Mouse (Mus musculus) embryonic facial prominence, embryonic 12.5 days (tissue): ENCODE data around the gene Ankzf1. TPM values are rescaled to one million over a fixed set of nuclear protein-coding genes. Genes with fewer than 3 reads are reported as not detected.

ENCODE experiments used
- ATAC-seq: fragments of 200-750 bp; cut with Nextera tagmentation; 2 replicates; pipeline ENCODE4 v1.8.0; 2017; ENCODE audit not compliant: insufficient number of reproducible peaks, insufficient read depth, low FRiP score, low TSS enrichment
- H3K27ac ChIP-seq: fragments of 300-500 bp; sonication (generic); 2 replicates; pipeline ENCODE4 v1.5.1; 2016; ENCODE audit warnings: mild to moderate bottlenecking
- H3K27me3 ChIP-seq: fragments of 300-500 bp; sonication (generic); 2 replicates; pipeline ENCODE4 v1.6.1; 2016; ENCODE audit warnings: mild to moderate bottlenecking, moderate library complexity
- H3K36me3 ChIP-seq: fragments of 300-500 bp; sonication (generic); 2 replicates; pipeline ENCODE4 v1.6.1; 2016; ENCODE audit warnings: mild to moderate bottlenecking
- H3K4me1 ChIP-seq: fragments of 300-500 bp; sonication (generic); 2 replicates; pipeline ENCODE4 v1.6.1; 2016
- H3K4me2 ChIP-seq: fragments of 300-500 bp; sonication (generic); replicated peaks from 2 replicates; pipeline ENCODE4 v1.6.1; 2016; ENCODE audit warnings: mild to moderate bottlenecking, moderate library complexity
- H3K4me3 ChIP-seq: fragments of 300-500 bp; sonication (generic); 2 replicates; pipeline ENCODE4 v1.5.1; 2016; ENCODE audit warnings: mild to moderate bottlenecking
- H3K9ac ChIP-seq: fragments of 300-500 bp; sonication (generic); 2 replicates; pipeline ENCODE4 v1.6.1; 2016; ENCODE audit warnings: mild to moderate bottlenecking, moderate library complexity
- H3K9me3 ChIP-seq: fragments of 300-500 bp; sonication (generic); 2 replicates; pipeline ENCODE4 v1.6.1; 2016; ENCODE audit warnings: mild to moderate bottlenecking, moderate library complexity
- WGBS: fragments of 180-500 bp; shearing (Covaris S2); methylation state at CpG from one replicate; pipeline ENCODE4 v1.1.7; 2016; 5-methylcytosine and 5-hydroxymethylcytosine counted together
- polyA plus RNA-seq: library from polyadenylated mRNA; unstranded; fragments of >200 nt; fragmentation: Nextera tagmentation; extraction: Ambion mirVana; gene quantifications from 2 replicates; pipeline ENCODE4 v1.2.1, GENCODE M21; 2016

Gene Ankzf1
- polyA plus RNA-seq, 1 experiment from 2014 or later = 31.5 TPM

DNA sequence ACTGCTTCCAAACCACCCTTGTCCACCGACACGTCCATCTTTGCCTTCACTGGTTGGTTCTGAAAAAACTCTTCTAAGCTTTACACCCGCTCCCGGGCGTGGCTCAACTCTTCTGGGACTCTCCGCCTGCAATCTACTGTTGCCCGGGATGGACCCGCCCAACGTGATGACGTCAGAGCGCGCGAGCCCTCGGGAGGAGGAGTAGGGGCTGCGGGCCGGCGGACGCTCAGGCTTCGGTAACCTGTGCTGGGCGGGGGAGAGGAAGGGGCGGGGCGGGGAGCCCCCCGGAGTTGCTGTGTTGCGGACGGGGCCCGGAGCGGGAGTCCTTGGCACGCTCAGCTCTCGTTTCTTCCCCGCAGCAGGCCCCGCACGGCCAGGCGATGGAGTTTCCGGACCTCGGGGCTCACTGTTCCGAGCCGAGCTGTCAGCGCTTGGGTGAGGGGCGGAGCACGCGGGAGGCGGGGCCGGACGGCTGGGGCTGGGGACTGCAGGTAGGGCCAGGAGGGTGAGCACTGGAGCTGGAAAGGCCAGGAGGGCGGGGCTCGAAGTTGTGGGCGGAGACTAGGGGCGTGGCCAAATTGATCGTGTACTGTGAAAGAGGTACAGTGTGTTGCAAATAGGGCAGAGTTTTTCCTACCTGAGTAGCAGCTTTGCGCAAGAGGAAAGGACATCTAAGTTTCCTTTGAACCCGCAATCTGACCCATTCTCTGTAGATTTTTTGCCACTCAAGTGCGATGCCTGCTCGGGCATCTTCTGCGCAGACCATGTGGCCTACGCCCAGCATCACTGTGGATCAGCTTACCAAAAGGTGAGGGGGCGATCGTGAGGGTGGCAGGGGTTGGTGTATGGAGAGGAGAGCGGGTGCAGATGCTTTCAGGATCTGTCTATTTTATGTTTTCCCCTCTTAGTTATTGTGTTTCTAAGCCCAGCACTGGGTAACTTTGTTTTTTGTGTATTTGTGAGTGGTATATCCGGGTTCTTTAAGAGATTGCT, 23.2 kb upstream of the Ankzf1 start, which contains the start of gene Zfand2b:
Gene Zfand2b, plus strand, starts transcription at position 175 of the 993 bp plus-strand sequence.
- Histone ChIP-seq H3K36me3 (peaks cover 37% of the 10 kb centered on the region), H3K4me1 (peaks cover 13% of the 10 kb centered on the region), H3K9ac (peak within 1 kb of the TSS; percentile 58), H3K4me2 (peak within 1 kb of the TSS; percentile 65), H3K27ac (peak within 1 kb of the TSS; percentile 93), H3K27me3 (no peaks in the 10 kb centered on the region), H3K9me3 (no peaks in the 10 kb centered on the region), H3K4me3 (peak within 1 kb of the TSS; percentile 75)
- 2% methylated on average over 57 of the region's 59 CpGs for WGBS
- ATAC-seq = peak; percentile 98

DNA sequence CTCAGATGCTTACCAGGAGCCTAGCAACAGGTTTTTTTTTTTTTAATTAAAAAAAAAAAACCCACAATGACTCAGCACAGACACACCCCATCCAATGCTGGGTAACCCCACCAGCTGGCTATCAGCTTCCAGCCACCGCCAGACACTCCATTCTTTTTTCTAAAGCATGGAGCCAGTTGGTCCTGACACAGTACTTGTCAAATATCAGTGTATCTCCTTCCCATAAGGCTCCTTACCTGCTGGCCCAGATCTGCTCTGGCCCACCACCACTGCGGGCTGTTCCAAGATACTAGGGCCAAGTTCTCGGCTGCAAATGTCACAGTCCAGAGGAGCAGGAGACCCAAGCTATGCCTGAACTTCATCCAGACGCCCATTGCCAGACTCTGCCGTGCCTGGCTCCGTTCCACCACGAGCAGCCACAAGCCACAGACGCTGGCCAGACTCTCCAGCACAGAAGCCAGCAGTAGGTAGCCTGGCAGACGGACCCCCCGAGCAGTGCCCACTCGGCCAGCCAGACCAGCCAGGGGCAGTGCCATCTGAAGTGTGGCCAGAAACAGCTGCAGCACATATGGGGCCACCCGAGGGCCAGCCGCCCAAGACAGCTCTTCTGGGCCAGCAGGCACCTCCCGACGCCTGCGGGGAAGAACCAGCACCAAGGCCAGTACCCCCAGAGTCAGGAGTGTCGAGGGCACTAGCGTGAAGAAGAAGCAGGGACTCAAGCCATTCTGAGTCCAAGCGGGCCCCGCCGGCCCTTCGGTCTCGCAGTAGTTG, 12.4 kb upstream of the Ankzf1 start:
- H3K4me1 ChIP-seq = peaks cover 16% of the 10 kb centered on the region
- H3K27me3 ChIP-seq = no peaks in the 10 kb centered on the region
- H3K9ac ChIP-seq = peak overlapping the region; percentile 58
- peak overlapping the region; percentile 57 for H3K4me3 ChIP-seq
- WGBS = 11% methylated on average over 23 of the region's 23 CpGs
- peak; percentile 11; the same call in 1 of the 2 replicates for ATAC-seq
- no peak overlapping the region for H3K27ac ChIP-seq
- H3K9me3 ChIP-seq = no peaks in the 10 kb centered on the region
- peak overlapping the region; percentile 89 for H3K4me2 ChIP-seq
- H3K36me3 ChIP-seq = peaks cover 58% of the 10 kb centered on the region

DNA sequence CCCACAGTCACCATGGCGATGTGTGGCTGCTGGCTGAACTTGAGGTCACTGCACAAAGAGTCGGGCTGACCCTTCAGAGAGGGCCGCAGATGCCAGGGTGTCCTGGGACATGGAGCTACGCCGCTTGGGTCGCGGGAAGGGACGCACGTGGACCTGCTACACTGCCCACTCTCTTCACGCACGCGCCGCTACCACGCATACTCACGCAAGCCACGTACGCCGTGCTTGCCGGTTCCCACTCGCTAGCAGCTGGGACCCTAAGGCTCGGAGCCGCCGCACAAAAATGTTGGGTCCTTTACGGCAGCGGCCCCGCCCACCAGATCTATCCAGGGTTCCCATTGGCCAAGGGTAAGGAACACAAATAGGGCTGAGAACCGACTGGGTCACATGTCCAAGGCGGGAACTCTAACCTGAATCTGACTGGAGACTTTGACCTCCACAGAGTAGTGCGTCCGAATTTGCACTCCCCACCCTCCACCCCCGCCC, 11.8 kb upstream of the Ankzf1 start, which contains the start of gene Abcb6:
Gene Abcb6, minus strand, starts transcription at position 288 of the 486 bp plus-strand sequence.
- Histone ChIP-seq H3K4me2 (peak within 1 kb of the TSS; percentile 89), H3K36me3 (peaks cover 61% of the 10 kb centered on the region), H3K4me3 (peak within 1 kb of the TSS; percentile 57), H3K9ac (peak within 1 kb of the TSS; percentile 58), H3K27ac (no peak within 1 kb of the TSS), H3K4me1 (peaks cover 16% of the 10 kb centered on the region), H3K27me3 (no peaks in the 10 kb centered on the region), H3K9me3 (no peaks in the 10 kb centered on the region)
- peak; percentile 88 for ATAC-seq
- WGBS = under 1% methylated on average over 31 of the region's 31 CpGs

DNA sequence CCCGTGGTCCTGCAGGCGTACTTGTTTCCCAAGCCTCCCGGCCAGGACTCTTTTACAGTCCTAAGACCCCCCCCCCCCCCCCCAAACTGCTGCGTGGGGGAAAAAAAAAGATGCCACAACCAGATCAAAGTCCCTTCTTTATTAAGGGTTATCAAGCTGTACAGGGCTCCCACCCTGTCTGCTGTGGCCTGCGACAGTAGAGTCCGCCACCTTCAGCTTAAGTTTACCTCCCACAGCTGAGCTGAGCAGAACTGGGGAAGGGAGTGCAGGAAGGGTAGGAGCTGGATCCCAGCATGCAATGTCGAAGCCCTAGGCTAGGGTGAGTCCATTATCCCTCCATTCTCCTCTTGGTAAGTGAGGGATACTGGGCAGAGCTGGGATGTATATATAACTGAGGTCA, 11.2 kb upstream of the Ankzf1 start:
- ATAC-seq = no peak
- H3K27me3 ChIP-seq = no peaks in the 10 kb centered on the region
- H3K36me3 ChIP-seq = peaks cover 61% of the 10 kb centered on the region
- peak overlapping the region; percentile 89 for H3K4me2 ChIP-seq
- 48% methylated on average over 7 of the region's 7 CpGs for WGBS
- H3K9ac ChIP-seq = no peak overlapping the region
- no peak overlapping the region for H3K27ac ChIP-seq
- H3K9me3 ChIP-seq = no peaks in the 10 kb centered on the region
- H3K4me1 ChIP-seq = peaks cover 16% of the 10 kb centered on the region
- peak overlapping the region; percentile 57 for H3K4me3 ChIP-seq

DNA sequence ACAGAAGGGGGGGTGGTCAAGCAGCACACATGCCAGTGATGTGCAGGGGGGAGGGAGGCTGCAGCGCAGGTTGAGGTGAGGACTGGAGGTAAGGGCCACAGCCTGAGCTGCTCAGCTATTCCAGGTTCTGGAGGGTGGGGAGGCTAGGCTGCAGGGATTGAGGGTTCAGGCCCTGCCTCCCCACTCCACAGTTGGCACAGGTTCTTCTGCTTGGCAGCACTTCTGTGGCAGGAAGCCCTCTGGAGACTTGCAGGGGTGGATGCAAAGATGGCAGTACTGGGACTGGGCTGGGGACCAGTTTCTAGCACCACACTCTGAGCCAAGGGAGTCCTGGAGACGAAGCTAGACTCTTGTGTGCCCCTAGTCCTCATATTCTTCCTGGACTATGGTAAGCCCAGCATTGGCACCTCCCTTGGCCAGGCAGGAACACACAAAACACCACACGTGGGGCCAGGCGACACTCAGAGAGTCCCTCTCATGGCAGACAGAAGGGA, 10.5 kb upstream of the Ankzf1 start:
- WGBS = 82% methylated on average over 4 of the region's 4 CpGs
- Histone ChIP-seq H3K36me3 (peaks cover 63% of the 10 kb centered on the region), H3K27ac (no peak overlapping the region), H3K9ac (no peak overlapping the region), H3K4me3 (no peak overlapping the region), H3K4me1 (peaks cover 16% of the 10 kb centered on the region), H3K4me2 (no peak overlapping the region), H3K9me3 (no peaks in the 10 kb centered on the region; the same call in 1 of the 2 replicates), H3K27me3 (no peaks in the 10 kb centered on the region)
- no peak for ATAC-seq

DNA sequence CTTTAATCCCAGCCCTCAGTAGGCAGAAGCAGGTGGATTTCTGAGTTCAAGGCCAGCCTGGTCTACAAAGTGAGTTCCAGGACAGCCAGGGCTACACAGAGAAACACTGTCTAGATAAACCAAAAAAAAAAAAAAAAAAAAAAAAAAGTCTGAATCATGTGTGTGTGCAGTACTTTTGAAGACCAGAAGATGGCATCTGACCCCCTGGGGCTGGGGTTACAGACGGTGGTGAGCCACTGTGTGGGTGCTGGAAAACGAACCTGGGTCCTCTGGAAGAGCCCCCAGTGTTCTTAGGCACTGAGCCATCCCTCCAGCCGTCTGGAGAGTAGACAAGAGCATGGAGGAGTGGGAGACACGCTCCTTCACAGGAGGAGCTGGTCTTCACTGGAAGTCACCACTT, 9.8 kb upstream of the Ankzf1 start:
- WGBS = 71% methylated on average over 4 of the region's 4 CpGs
- H3K27ac ChIP-seq = no peak overlapping the region

DNA sequence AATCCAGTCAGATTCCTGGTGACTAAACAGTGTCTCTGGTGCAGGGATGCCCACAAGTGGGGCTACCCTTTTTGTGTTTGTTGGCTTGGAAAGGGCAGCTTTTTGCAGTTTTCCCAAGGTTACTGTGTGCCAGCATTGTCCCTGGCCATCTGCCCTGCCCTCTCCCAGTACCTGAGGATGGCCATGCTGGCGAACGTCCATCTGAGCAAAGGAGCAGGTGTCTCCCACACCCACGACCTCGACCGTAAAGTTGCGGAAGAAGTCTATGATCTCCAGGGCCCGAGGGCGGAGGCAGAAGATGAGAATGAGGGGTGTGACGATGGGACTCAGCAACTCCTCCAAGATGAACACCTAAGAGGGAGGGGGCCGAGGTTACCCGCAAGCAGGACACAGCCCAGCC, 6.5 kb upstream of the Ankzf1 start:
- Histone ChIP-seq H3K4me3 (no peak overlapping the region), H3K36me3 (peaks cover 68% of the 10 kb centered on the region), H3K4me2 (no peak overlapping the region), H3K4me1 (peaks cover 4% of the 10 kb centered on the region; the same call in 1 of the 2 replicates), H3K9me3 (no peaks in the 10 kb centered on the region; the same call in 1 of the 2 replicates), H3K27ac (no peak overlapping the region), H3K27me3 (no peaks in the 10 kb centered on the region), H3K9ac (no peak overlapping the region)
- ATAC-seq = no peak
- WGBS = 90% methylated on average over 11 of the region's 11 CpGs

More for the DNA sequence above, 9.8 kb upstream of the Ankzf1 start:
- H3K27me3 ChIP-seq = no peaks in the 10 kb centered on the region
- no peak overlapping the region for H3K4me2 ChIP-seq
- peaks cover 66% of the 10 kb centered on the region for H3K36me3 ChIP-seq
- peaks cover 16% of the 10 kb centered on the region for H3K4me1 ChIP-seq
- no peak overlapping the region for H3K4me3 ChIP-seq
- H3K9me3 ChIP-seq = no peaks in the 10 kb centered on the region; the same call in 1 of the 2 replicates
- no peak for ATAC-seq
- H3K9ac ChIP-seq = no peak overlapping the region

DNA sequence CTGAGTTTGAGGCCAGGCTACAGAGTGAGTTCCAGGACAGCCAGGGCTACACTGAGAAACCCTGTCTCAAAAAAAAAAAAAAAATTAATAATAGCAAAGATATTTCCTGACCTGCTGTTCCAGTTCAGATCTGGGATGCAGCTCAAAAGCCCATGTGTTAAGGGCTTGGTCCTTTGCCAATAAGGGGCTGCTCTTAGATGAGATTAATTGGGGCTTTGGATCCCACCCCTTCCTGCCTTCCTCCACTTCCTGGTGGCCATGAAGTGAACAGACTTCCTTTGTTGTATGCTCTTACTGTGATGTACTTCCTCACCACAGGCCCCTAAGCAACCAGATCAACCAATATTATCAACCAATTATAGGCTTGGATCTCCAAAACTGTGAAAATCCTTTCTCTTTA, 4.8 kb upstream of the Ankzf1 start:
- peaks cover 56% of the 10 kb centered on the region for H3K36me3 ChIP-seq
- H3K27me3 ChIP-seq = no peaks in the 10 kb centered on the region
- H3K4me2 ChIP-seq = no peak overlapping the region
- no peak overlapping the region for H3K27ac ChIP-seq
- no peak overlapping the region for H3K9ac ChIP-seq
- H3K9me3 ChIP-seq = no peaks in the 10 kb centered on the region; the same call in 1 of the 2 replicates
- H3K4me3 ChIP-seq = no peak overlapping the region
- ATAC-seq = no peak
- peaks cover 8% of the 10 kb centered on the region for H3K4me1 ChIP-seq

DNA sequence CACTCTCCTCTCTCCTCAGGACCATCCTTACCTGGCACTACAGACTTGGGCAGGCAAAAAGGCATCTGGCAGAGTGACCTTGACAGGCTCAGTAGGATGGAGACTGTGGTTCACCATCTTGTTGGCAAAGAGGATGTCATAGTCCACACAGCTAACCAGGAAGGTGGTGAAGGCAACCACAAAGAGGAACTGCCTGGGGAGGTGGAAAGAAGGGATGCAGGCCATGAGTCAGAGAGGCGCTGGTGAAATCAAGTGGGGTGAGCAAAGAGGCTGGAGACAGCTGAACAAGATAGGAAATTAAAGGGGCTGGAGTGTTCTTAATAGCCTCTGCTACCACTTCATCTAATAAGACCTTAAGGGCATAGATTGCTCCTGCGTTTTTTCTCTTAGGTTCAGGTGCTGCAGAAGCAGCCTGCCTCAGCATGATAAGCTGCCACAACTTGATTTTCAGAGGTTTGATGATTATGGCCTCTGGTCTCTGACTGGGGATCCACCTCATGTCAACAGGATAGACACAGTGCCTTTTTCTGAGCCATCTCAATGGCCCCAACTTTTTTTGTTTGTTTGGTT, 4.0 kb upstream of the Ankzf1 start:
- Histone ChIP-seq H3K27ac (no peak overlapping the region), H3K4me1 (peaks cover 10% of the 10 kb centered on the region), H3K4me2 (no peak overlapping the region), H3K9me3 (no peaks in the 10 kb centered on the region; the same call in 1 of the 2 replicates), H3K4me3 (no peak overlapping the region), H3K36me3 (peaks cover 47% of the 10 kb centered on the region), H3K27me3 (no peaks in the 10 kb centered on the region), H3K9ac (no peak overlapping the region)
- ATAC-seq = no peak
- WGBS = 84% methylated on average over 2 of the region's 2 CpGs

DNA sequence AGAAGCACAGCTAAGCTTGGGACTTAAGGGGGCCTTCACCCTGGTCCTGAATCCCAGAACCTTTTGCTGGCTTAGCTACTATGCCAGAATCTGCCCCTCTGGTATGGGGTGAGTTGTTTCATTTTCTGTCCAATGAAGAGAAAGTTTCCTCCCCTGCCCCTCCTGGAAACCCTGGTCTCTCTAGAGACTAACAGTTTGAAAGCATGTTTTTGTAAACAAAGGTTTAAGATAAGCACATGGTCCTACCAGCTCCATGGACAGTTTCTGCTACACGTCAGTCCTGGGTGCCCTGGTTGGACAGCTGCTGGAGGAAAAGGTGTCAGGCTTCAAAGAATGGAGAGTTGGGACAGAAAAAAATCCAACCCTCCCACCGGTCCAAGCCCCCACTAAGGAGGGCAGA, 1.4 kb upstream of the Ankzf1 start:
- peak overlapping the region; percentile 82; the same call in 1 of the 2 replicates for H3K9ac ChIP-seq
- H3K4me3 ChIP-seq = peak overlapping the region; percentile 65
- peak overlapping the region; percentile 80 for H3K4me2 ChIP-seq
- H3K27ac ChIP-seq = no peak overlapping the region
- whole genome bisulfite sequencing = 57% methylated on average over 2 of the region's 2 CpGs
- H3K36me3 ChIP-seq = peaks cover 29% of the 10 kb centered on the region
- H3K4me1 ChIP-seq = peaks cover 17% of the 10 kb centered on the region
- ATAC-seq = no peak
- no peaks in the 10 kb centered on the region for H3K27me3 ChIP-seq
- H3K9me3 ChIP-seq = no peaks in the 10 kb centered on the region; the same call in 1 of the 2 replicates

DNA sequence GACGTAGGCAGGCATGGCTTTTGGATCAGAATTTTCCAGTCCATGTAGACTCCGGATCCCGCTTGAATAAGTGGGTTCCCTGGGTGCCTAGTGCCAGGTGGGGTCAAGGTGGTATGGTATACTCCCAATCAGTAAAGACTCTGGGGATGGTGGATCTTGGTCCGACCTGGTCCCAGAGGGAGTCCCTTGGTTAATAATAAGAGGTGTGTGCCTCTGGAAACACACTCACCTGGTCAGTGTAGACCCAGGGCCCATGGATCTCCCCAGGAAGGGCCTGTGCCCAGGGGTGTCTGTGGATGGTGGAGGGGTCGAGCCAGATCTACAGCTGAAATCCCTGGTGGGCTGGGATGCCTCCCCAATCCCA, 711 bp upstream of the Ankzf1 start:
- peak overlapping the region; percentile 82 for H3K9ac ChIP-seq
- no peak; the same call in 1 of the 2 replicates for ATAC-seq
- H3K4me3 ChIP-seq = peak overlapping the region; percentile 65
- 36% methylated on average over 5 of the region's 5 CpGs for WGBS
- peak overlapping the region; percentile 80 for H3K4me2 ChIP-seq
- no peaks in the 10 kb centered on the region for H3K9me3 ChIP-seq
- H3K27me3 ChIP-seq = no peaks in the 10 kb centered on the region
- H3K27ac ChIP-seq = peak overlapping the region; percentile 88
- peaks cover 24% of the 10 kb centered on the region for H3K36me3 ChIP-seq
- peaks cover 17% of the 10 kb centered on the region for H3K4me1 ChIP-seq
